Mouse (Mus musculus) thymus, postnatal 25 days (tissue): ENCODE data around the gene Gm44790.
"Not testable (repeated sequence)": the region's sequence is repeated elsewhere in the genome, so short reads cannot be mapped to it uniquely, and the experiment has no call there.

Experiments used
- DNase-seq: peaks from one replicate; pipeline ENCODE4 v3.0.0; 2022

The Gm44790 gene

GRCm38 (mm10) chr6:86426358-86426757, at the start of gene Gm44790:
Gene Gm44790, plus strand, starts transcription at chr6:86426658.
- DNase-seq = no peak

GRCm38 (mm10) chr6:86378341-86378740, 48.1 kb upstream of the Gm44790 start:
- DNase-seq = no peak

GRCm38 (mm10) chr6:86380112-86380511, 46.3 kb upstream of the Gm44790 start:
- DNase-seq = not testable (repeated sequence)

GRCm38 (mm10) chr6:86382551-86382950, 43.9 kb upstream of the Gm44790 start:
- DNase-seq = no peak

- DNase-seq = no peak
Measured at GRCm38 (mm10) chr6:86383370-86383769, 43.1 kb upstream of the Gm44790 start.

GRCm38 (mm10) chr6:86384692-86385091, 41.8 kb upstream of the Gm44790 start:
- DNase-seq = no peak

- no peak for DNase-seq
Measured at GRCm38 (mm10) chr6:86385362-86386104, 40.9 kb upstream of the Gm44790 start.

- no peak for DNase-seq
Measured at GRCm38 (mm10) chr6:86387313-86387712, 39.1 kb upstream of the Gm44790 start.

- no peak for DNase-seq
Measured at GRCm38 (mm10) chr6:86388461-86388860, 38.0 kb upstream of the Gm44790 start.

- DNase-seq = no peak
Measured at GRCm38 (mm10) chr6:86391326-86391725, 35.1 kb upstream of the Gm44790 start.

GRCm38 (mm10) chr6:86393187-86393586, 33.3 kb upstream of the Gm44790 start:
- no peak for DNase-seq

GRCm38 (mm10) chr6:86394078-86394720, 32.3 kb upstream of the Gm44790 start:
- DNase-seq = no peak

GRCm38 (mm10) chr6:86395021-86395420, 31.4 kb upstream of the Gm44790 start:
- no peak for DNase-seq

- DNase-seq = no peak
Measured at GRCm38 (mm10) chr6:86395969-86396368, 30.5 kb upstream of the Gm44790 start.

- peak; percentile 87 for DNase-seq
Measured at GRCm38 (mm10) chr6:86396581-86397256, 29.7 kb upstream of the Gm44790 start, which contains the start of gene Pcyox1. Gene Pcyox1, minus strand, starts transcription at chr6:86397154.

- no peak for DNase-seq
Measured at GRCm38 (mm10) chr6:86397257-86397980, 29.0 kb upstream of the Gm44790 start.

- no peak for DNase-seq
Measured at GRCm38 (mm10) chr6:86398986-86399385, 27.5 kb upstream of the Gm44790 start.

GRCm38 (mm10) chr6:86399995-86400394, 26.5 kb upstream of the Gm44790 start:
- no peak for DNase-seq

GRCm38 (mm10) chr6:86400972-86401371, 25.5 kb upstream of the Gm44790 start:
- DNase-seq = peak; percentile 85

GRCm38 (mm10) chr6:86402681-86403607, 23.5 kb upstream of the Gm44790 start:
- no peak for DNase-seq

- peak; percentile 84 for DNase-seq
Measured at GRCm38 (mm10) chr6:86403728-86404099, 22.7 kb upstream of the Gm44790 start.
